Mouse (Mus musculus): ENCODE measurements at regions not wholly inside any gene's neighbourhood (a gene's known extent, or its start where the extent isn't known, plus 50 kb on each side); places are given as distances from the start of the nearest gene placed in this dataset.

GRCm38 (mm10) chr12:25827961-25828360 is 587.1 kb downstream of the Rnf144a start:
- TF ChIP-seq CTCF (IDR thresholded peaks at IDR 0.05; ENCODE audit: low read depth) (no peak), EP300 (optimal IDR thresholded peaks at IDR 0.05) (no peak)

All from stomach, postnatal 0 days (tissue).